Mouse (Mus musculus) left cerebral cortex, adult 18-20 months (tissue): ENCODE measurements at regions not wholly inside any gene's neighbourhood (a gene's known extent, or its start where the extent isn't known, plus 50 kb on each side); places are given as distances from the start of the nearest gene placed in this dataset.
A peak's percentile ranks its signal among the peaks of the same experiment; 100 is the strongest.
"Not testable (repeated sequence)": the region's sequence is repeated elsewhere in the genome, so short reads cannot be mapped to it uniquely, and the experiment has no call there.

Source experiments
- DNase-seq, 2 experiments: peaks; one replicate each; pipeline ENCODE4 v3.0.0; 2021 to 2022; ENCODE audit warnings: low spot score in 2 of 2, mixed read lengths in 1 of 2

DNA sequence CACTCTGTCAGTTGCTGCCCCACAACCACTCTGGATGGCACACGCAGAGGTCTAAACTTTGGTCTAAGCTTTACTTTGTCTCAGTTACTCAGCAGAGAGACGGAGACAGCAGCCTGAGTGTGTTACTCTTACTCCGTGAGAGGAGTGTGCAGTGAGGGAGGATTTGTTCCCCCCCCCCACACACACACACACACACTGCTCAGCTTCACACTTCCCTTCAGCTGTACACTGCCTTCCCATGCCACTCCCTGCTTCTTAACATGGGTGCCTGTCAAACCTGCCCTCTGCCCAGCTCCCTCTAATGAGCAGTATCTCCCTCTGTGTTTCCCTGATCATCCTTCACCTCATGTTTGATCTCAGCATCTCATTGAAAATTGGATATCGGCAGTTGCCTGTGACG is 409.9 kb upstream of the Ercc4 start:
- DNase-seq: no peak

- DNase-seq: no peak
Observed at GRCm38 (mm10) chr16:12700088-12700487, 409.4 kb upstream of the Ercc4 start.

DNA sequence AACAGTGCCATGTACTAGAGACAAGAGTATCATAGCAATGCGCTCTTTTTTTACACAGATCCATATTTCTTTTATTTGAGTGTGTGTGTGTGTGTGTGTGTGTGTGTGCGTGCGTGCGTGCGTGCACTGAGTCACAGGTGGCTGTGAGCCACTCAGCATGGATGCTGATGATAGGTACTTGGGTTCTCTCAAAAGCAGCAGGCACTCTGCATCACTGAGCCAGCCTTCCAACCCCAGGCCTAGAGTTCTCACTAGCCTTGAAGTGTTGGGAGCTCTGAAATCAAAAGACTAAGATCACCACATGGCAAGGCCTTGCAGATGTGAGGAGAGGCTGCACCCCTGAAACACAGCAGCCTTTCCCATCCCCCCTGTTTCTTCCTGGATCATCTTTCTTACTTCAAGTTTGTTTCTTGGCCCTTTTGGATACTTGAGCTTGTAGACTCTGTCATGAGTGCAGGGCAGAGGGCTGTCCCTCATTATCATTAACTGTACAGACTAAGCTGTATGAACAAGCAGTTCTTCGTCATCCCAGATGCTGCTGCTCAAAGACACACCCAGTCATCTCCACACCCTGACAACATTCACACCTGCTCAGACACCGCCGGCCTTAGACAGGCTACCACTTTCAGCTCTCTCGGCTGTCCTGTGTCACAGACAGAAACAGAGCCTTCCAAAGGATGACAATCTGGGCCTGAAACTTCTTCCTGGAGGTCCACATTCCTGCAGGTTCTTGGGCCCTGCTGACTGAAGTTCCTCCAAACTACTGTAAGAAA is 405.5 kb upstream of the Ercc4 start:
- no peak for DNase-seq

DNA sequence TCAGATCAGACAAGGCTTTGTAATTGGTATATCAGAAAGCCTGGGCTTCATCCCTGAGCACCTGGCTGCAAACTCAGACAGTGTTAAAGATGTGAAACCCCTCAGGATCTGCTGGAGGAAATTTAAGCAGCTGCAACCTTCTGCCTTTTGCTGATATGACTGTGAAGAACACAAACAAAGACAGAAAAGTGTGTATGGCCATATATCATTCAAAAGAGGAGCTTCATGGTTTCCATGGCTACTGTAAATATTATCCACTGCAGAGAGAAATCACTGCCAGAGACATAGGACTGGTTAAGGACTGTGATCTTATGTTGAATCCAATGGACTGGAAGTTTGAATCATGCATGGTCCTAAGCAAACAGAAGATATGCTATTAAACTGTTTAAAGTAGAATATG is 402.6 kb upstream of the Ercc4 start:
- no peak for DNase-seq

GRCm38 (mm10) chr16:12721368-12721767 is 388.1 kb upstream of the Ercc4 start:
- DNase-seq: not testable (repeated sequence)

DNA sequence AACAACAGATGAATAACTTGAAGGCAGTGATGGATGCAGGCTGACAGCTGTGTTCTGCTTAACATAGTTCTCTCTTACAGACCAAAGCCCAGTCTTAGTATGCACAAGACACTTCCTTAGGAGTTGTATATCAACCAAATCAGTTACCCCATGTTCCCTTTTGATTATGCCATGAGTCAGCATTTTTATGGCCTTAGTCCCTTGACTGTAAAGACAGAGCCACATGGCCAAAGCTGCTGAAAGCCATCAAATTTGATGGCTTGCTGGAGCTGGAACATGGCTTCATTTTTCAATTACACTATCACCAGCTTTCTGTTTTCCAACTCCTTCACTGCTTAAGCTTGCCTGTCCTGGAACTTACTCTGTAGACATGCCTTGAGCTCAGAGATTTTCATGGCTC is 383.4 kb upstream of the Ercc4 start:
- DNase-seq: no peak

GRCm38 (mm10) chr16:12730167-12730730 is 379.2 kb upstream of the Ercc4 start:
- DNase-seq: not testable (repeated sequence)

- DNase-seq: no peak
Observed at GRCm38 (mm10) chr16:12731588-12731987, 377.9 kb upstream of the Ercc4 start.

DNA sequence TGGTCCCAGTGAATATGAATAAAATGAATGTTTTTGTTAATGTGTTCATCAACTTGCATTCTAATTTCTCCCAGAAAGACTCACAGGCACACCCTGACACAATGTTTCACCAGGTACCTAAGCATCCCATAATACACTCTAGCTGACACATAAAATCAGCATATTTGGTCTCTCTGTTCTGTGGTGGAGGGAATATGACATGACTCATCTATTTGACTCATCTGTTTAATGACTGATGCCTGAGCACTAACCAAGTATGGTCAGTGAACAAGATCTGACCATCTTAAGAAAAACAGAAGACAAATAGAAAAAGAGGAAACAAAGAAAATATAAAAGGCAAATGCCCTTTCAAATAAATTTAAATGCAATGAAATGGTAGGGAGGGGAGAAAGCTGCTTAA is 367.0 kb upstream of the Ercc4 start:
- no peak for DNase-seq

DNA sequence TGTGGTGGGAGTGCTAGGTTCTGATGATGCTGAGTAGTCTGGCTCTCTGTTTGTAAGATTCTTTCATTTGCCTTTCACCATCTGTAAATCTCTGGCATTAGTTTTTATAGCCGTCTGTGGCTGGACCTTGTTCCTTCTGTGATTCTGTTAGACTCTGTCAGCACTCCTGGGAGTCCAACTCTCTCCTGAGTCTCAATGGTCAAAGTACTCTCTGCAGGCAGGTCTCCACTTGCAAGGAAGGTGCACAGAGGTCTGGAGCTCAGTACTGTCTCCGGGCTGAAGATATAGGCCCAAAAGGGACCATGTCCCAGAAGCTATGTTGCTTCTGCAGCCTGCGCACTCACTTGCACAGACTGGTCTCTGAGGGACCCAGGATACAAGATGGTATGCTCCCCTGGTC is 356.3 kb upstream of the Ercc4 start:
- no peak for DNase-seq

- DNase-seq: no peak
Observed at GRCm38 (mm10) chr16:12754361-12754760, 355.1 kb upstream of the Ercc4 start.

- DNase-seq: no peak
Observed at GRCm38 (mm10) chr16:12758594-12758993, 350.9 kb upstream of the Ercc4 start.

GRCm38 (mm10) chr16:12764166-12764565 is 345.3 kb upstream of the Ercc4 start:
- DNase-seq: no peak

- peak; percentile 48 to 63 for DNase-seq
Observed at GRCm38 (mm10) chr16:12764608-12765007, 344.9 kb upstream of the Ercc4 start.

- no peak for DNase-seq
Observed at GRCm38 (mm10) chr16:12766846-12767245, 342.6 kb upstream of the Ercc4 start.

GRCm38 (mm10) chr16:12768161-12768895 is 341.2 kb upstream of the Ercc4 start:
- no peak for DNase-seq

GRCm38 (mm10) chr16:12770482-12770881 is 339.0 kb upstream of the Ercc4 start:
- no peak for DNase-seq

DNA sequence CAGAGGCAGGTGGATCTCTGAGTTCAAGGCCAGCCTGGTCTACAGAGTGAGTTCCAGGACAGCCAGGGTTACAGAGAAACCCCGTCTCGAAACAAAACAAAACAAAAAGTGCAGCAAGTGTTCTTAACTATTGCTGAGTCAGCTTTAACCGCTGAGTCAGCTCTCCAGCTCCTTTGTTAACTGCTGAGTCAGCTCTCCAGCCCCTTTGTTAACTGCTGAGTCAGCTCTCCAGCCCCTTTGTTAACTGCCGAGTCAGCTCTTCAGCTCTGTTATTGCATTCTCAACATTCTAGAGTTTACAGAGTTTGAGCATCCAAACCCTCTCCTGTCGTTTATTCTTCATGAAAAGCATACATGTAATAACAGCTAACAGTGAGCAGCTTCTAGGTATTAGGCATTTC is 336.9 kb upstream of the Ercc4 start:
- DNase-seq: no peak

DNA sequence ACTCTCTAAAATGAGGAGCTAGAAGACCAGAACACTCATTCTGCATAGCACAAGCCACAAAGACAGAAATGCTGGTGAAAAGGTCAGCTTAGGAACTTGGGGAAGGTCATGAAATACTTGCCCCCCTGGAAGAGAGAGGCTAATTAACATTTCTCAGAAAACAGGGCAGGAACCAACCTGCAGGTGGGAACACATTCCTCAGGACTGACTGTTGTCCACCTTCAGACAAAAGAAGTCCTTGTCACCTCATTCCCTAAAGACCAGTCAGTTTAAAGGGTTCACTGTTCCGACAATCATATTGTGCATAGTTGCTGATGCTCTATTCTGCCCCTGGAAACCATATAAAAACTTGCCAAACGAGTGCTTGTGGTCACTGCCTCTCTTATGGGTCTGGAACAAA is 333.6 kb upstream of the Ercc4 start:
- no peak for DNase-seq

DNA sequence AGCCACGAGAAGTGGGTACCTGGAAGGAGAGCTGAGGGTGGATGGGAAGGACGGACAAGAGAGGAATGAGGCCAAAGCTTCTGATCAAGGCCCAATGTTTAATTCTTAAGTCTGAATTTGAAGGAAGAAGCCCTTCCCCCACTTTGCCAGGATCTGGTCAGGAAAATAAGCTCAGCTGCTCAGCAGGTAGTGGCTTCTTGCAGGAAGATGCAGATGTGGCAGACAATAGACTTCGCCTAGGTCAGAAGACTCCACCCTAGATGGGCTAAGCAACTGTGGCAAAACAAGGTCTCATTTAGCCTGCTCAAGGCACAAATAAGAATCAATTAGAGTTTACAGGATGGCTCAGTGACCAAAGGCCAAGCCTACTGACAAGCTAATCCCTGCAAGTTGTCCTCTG is 330.4 kb upstream of the Ercc4 start:
- no peak for DNase-seq

DNA sequence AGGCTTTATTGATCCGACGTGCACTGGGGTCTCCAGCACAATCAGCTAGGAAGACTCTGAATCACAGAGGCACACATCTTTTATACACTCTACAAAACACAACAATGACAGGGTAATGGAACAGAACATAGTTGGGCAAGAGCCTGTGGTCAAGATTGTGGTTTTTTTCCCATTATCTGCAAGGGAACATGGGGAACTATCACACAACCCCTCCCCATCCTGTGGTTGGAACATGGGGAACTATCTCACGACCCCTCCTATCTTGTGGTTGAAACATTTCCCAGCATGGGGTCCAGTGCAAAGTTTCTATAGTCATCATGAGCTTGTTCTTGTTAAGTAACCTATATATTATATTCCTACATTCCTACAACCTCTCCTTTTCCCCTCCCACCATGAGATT is 328.8 kb upstream of the Ercc4 start:
- no peak for DNase-seq

DNA sequence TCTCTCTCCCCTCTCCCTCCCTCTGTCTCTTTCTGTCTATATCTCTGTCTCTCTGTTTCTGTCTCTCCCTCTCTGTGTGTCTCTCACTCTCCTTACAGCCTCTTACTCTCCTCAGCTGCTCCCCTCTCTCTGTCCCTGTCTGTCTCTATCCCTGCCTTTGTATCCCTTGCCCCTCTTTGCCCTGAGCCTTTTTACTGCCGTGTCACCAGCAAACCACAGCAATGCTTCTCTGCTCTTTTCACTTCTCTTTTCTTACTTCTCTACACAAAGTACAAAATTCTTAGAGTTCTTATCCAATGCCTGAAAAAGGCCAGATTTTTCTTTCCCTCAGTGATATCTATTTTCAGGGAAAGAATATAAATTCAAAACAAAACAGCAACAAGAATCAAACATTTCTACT is 323.7 kb upstream of the Ercc4 start:
- no peak for DNase-seq
